Mouse (Mus musculus): ENCODE data around the gene Efs. TPM values are rescaled to one million over a fixed set of nuclear protein-coding genes. Genes with fewer than 3 reads are reported as not detected.

The Efs gene
- total RNA-seq, 2 experiments from 2014 or later: 0.78 to 1.5 TPM

GRCm38 (mm10) chr14:54924641-54925348, 1.1 kb downstream of the Efs start:
- peak; percentile 58 for DNase-seq (ENCODE audit: low spot score)

GRCm38 (mm10) chr14:54920076-54920685, 5.7 kb downstream of the Efs start:
- no peak for DNase-seq (ENCODE audit: low spot score)

GRCm38 (mm10) chr14:54913343-54913742, 12.6 kb downstream of the Efs start:
- no peak for DNase-seq (ENCODE audit: low spot score)

- DNase-seq (ENCODE audit: low spot score): peak; percentile 54
Observed at GRCm38 (mm10) chr14:54912886-54913285, 13.0 kb downstream of the Efs start, which contains the start of gene Slc22a17. Gene Slc22a17, minus strand, starts transcription at chr14:54913132.

GRCm38 (mm10) chr14:54912109-54912850, 13.6 kb downstream of the Efs start:
- no peak for DNase-seq (ENCODE audit: low spot score)

- DNase-seq (ENCODE audit: low spot score): no peak
Observed at GRCm38 (mm10) chr14:54908682-54909081, 17.2 kb downstream of the Efs start.

- DNase-seq (ENCODE audit: low spot score): no peak
Observed at GRCm38 (mm10) chr14:54903641-54904040, 22.3 kb downstream of the Efs start.

- peak; percentile 79 for DNase-seq (ENCODE audit: low spot score)
Observed at GRCm38 (mm10) chr14:54900383-54900782, 25.5 kb downstream of the Efs start.

GRCm38 (mm10) chr14:54897445-54897844, 28.5 kb downstream of the Efs start:
- no peak for DNase-seq (ENCODE audit: low spot score)

- DNase-seq (ENCODE audit: low spot score): peak; percentile 58
Observed at GRCm38 (mm10) chr14:54894296-54895151, 31.4 kb downstream of the Efs start.

- DNase-seq (ENCODE audit: low spot score): peak; percentile 99
Observed at GRCm38 (mm10) chr14:54893651-54894181, 32.2 kb downstream of the Efs start.

GRCm38 (mm10) chr14:54892200-54892599, 33.7 kb downstream of the Efs start, which contains the start of gene Pabpn1:
Gene Pabpn1, plus strand, starts transcription at chr14:54892500.
- DNase-seq (ENCODE audit: low spot score): no peak

GRCm38 (mm10) chr14:54885309-54885708, 40.6 kb downstream of the Efs start:
- no peak for DNase-seq (ENCODE audit: low spot score)

- DNase-seq (ENCODE audit: low spot score): no peak
Observed at GRCm38 (mm10) chr14:54884022-54884712, 41.8 kb downstream of the Efs start.

- DNase-seq (ENCODE audit: low spot score): peak; percentile 83
Observed at GRCm38 (mm10) chr14:54883154-54884021, 42.5 kb downstream of the Efs start, which contains the start of the genes Bcl2l2 and Gm20521. Gene Bcl2l2, plus strand, starts transcription at chr14:54883377. Gene Gm20521, plus strand, starts transcription at chr14:54883441.

- DNase-seq (ENCODE audit: low spot score): peak; percentile 60
Observed at GRCm38 (mm10) chr14:54877048-54877715, 48.7 kb downstream of the Efs start, which contains the start of gene Ppp1r3e. Gene Ppp1r3e, minus strand, starts transcription at chr14:54877550.

- DNase-seq (ENCODE audit: low spot score): peak; percentile 86
Observed at GRCm38 (mm10) chr14:54876539-54877047, 49.3 kb downstream of the Efs start.

- DNase-seq (ENCODE audit: low spot score): no peak
Observed at GRCm38 (mm10) chr14:54875844-54876538, 49.9 kb downstream of the Efs start.

All from gastrocnemius, adult 18-20 months (tissue).